Mouse (Mus musculus): Measurements from ENCODE around the gene Tmem72. TPM values are rescaled to one million over a fixed set of nuclear protein-coding genes. Genes with fewer than 3 reads are reported as not detected.

Gene Tmem72
- polyA plus RNA-seq, 1 experiment from 2014 or later = 0.01 TPM

DNA sequence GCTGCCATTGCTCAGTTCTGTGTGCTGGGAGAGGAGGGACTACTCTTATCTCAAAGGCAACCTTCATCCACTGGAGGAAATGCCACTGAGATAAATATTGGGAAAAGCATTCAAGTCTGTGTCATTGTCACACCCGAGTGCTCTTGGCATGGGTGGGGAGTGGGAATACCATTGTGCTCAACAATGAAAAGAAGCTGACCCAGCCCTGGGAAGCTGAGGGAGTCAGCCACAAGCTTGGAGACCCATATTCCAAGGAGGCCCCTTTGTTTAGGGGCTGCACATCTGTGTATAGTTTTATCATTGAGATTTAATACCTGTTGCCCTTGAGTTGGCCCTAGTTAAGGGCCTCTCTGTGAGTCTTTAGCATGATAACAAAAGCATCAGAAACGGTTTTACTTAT, 77.0 kb downstream of the Tmem72 start:
- Histone ChIP-seq H3K27ac (no peak overlapping the region), H3K36me3 (no peaks in the 10 kb centered on the region), H3K9ac (no peak overlapping the region), H3K4me2 (no peak overlapping the region), H3K9me3 (replicated peaks) (no peaks in the 10 kb centered on the region), H3K4me1 (peaks cover 31% of the 10 kb centered on the region), H3K4me3 (no peak overlapping the region), H3K27me3 (replicated peaks) (no peaks in the 10 kb centered on the region)
- ATAC-seq = no peak
- 36% methylated on average over 2 of the region's 2 CpGs for WGBS (ENCODE audit: insufficient replicate concordance)

DNA sequence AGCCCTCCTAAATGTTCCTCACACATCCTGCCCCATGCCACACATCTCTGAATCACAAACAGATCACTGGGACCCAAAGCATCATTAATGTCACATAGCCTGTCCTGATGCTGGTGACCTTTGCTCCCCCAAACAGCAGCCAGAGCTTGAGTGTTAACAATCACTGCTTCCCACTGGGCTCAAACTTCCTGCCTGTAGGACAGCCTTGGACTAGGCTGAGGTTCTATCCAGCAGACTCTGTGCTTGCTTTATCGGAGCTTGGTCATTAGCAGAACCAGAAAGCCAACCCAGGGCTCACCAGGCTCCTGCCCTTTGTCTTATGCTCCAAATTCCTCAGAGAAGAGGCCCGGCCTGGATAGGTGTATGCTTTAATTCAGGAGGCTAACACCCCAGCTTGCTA, 77.8 kb downstream of the Tmem72 start:
- ATAC-seq = no peak
- H3K4me2 ChIP-seq = no peak overlapping the region
- no peaks in the 10 kb centered on the region for H3K9me3 ChIP-seq (replicated peaks)
- peaks cover 31% of the 10 kb centered on the region for H3K4me1 ChIP-seq
- no peak overlapping the region for H3K9ac ChIP-seq
- no peaks in the 10 kb centered on the region for H3K27me3 ChIP-seq (replicated peaks)
- H3K27ac ChIP-seq = no peak overlapping the region
- no peak overlapping the region for H3K4me3 ChIP-seq
- no peaks in the 10 kb centered on the region for H3K36me3 ChIP-seq
- WGBS (ENCODE audit: insufficient replicate concordance) = 56% methylated on average over 2 of the region's 2 CpGs

DNA sequence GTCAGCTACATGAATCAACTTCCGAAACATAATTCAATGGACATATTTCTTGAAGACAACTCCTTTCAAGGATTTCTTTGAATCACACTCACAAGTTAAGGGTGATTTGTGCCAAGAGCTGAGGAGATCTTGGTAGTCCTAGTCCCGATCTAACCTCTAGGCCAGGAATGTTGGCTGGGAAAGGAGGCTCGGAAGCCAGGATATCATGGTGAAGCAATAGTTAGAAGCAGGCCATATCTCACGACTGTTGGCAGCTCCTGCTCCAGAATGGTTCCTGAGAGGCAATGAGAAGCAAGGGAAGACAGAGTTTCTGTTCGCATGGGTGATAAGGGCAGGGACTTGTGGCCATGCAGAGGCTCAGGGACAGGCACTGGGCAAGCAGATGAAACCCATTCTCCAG, 79.2 kb downstream of the Tmem72 start:
- H3K4me3 ChIP-seq = no peak overlapping the region
- no peak overlapping the region for H3K27ac ChIP-seq
- H3K36me3 ChIP-seq = no peaks in the 10 kb centered on the region
- ATAC-seq = no peak
- no peaks in the 10 kb centered on the region for H3K27me3 ChIP-seq (replicated peaks)
- no peak overlapping the region for H3K4me2 ChIP-seq
- 68% methylated on average over 5 of the region's 5 CpGs for WGBS (ENCODE audit: insufficient replicate concordance)
- no peak overlapping the region for H3K9ac ChIP-seq
- no peaks in the 10 kb centered on the region for H3K9me3 ChIP-seq (replicated peaks)
- H3K4me1 ChIP-seq = peaks cover 31% of the 10 kb centered on the region

DNA sequence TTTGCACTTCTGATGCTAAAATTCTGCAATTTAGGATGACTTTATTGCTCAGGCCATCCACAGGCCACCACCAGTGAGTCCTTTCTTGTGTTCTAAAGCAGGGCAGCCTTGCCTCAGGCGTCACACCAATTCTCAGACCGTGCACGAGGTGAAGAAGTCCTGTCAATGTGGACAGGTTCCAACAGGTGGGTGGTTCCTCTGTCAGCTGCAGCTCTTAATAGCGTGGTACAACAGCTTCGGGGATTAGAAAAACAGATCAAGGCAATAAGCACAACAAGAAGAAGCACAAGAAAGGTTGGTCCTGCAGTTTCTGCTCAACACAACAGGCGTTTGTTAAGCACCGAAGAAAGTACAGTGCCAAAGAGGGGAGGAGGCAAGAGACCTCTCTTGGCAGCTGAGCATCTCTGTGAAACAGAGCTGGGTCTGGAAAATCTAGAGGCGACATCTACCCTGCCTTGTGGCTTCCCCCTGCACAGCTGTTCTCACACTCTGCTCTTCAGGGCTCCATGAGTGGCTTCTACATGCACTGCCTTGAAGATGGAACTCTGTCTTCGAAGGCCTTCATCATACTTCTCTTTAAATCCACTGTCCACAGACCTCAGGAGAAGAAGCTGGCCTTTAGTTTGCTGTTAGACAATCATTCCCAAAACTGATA, 80.0 kb downstream of the Tmem72 start:
- Histone ChIP-seq H3K9ac (no peak overlapping the region), H3K27me3 (replicated peaks) (no peaks in the 10 kb centered on the region), H3K9me3 (replicated peaks) (no peaks in the 10 kb centered on the region), H3K27ac (no peak overlapping the region), H3K36me3 (no peaks in the 10 kb centered on the region), H3K4me2 (no peak overlapping the region), H3K4me1 (peaks cover 31% of the 10 kb centered on the region), H3K4me3 (no peak overlapping the region)
- 67% methylated on average over 9 of the region's 9 CpGs for WGBS (ENCODE audit: insufficient replicate concordance)
- no peak for ATAC-seq

DNA sequence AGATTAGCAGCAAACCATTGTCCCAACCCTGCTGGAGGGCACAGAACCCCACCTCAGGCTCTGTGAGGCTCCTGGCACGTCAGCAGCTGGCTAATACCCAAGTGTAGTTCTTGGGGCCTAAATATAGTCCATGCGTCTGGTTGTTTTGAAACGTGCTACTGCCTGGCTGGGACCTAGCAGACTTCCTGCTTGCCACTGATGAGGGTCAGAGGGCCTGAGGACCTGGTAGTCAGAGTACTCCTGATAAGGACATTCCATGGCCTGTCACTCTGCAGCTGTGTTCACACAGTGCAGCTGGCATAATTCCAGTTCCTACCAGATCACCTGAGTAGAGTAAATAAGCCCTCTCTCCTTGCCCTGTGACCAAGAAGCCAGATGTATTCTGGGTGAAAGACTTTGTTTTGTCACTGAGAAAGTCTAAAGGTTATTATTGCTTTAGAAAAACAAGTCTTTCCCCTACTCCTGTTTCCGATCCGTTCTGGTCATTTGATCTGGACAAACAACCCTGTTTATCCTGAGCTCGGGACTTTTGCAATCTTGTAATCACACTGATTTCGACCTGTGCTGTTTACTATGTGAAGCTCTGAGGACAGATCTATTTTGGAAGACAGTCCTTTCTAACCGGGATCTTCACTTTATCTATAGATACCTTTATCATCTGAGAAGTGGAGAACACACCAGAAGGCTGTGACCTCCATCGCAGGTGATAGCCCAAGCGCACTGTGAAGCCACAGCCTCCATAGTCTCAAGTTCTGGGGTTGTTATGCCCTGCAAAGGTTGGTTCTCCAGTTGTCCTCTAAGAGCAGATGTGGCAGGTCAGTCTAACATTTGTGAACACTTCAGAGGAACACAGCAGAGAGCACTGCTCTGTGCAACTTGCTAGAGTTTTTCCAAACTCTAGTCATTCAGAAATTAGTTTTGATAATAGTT, 81.2 kb downstream of the Tmem72 start:
- Histone ChIP-seq H3K9me3 (replicated peaks) (no peaks in the 10 kb centered on the region), H3K4me3 (no peak overlapping the region), H3K4me1 (peaks cover 34% of the 10 kb centered on the region), H3K36me3 (no peaks in the 10 kb centered on the region), H3K9ac (no peak overlapping the region), H3K27ac (peak overlapping the region; percentile 69), H3K27me3 (replicated peaks) (no peaks in the 10 kb centered on the region), H3K4me2 (0 out of 2 replicates have a peak overlapping the region, but pooled peaks have one; percentile 5)
- ATAC-seq = peak; percentile 78
- WGBS (ENCODE audit: insufficient replicate concordance) = 36% methylated on average over 10 of the region's 10 CpGs

DNA sequence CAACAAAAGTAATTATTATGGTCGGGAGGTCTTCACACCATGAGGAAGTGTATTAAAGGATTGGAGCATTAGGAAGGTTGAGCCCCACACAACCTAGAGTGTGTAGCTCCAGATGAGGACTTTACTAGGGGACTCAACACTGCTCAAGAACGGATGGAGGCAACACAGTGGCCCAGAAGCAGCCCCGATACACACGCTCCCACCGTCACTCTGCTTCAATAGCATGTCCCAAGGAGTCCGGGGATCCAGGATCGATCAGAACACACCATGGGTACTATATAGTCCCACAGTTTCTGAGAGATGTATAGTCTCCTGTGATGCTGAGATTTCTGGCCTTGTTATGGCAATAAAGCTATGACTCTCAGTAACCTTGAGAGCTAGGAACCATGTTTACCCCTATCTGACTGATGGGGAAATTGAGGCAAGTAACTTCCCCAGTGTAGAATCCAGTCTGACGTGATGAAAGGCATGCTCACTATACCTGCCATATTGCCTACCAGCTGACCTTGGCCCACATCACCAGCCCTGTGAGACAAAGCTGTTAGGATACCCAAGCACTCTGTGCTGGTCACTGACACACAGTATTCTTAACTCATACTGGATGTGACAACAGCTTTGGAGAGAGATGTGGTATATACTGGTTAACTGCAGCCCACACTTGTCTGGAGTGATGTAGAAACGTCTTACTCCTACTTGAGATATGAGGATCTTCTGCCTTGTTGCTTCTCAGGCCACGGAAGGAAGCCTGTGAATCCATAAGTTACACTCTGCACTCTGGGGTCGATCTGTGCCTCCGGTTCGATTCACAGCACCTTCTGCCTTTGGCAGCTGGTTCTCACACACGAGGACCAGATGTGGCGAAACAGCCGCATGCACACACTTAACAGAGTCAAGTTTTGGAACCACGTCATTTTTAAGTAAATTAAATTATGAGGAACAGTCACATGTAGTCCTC, 82.7 kb downstream of the Tmem72 start:
- H3K4me1 ChIP-seq = peaks cover 27% of the 10 kb centered on the region
- H3K36me3 ChIP-seq = no peaks in the 10 kb centered on the region
- 72% methylated on average over 17 of the region's 17 CpGs for WGBS (ENCODE audit: insufficient replicate concordance)
- no peak overlapping the region for H3K9ac ChIP-seq
- H3K27ac ChIP-seq = no peak overlapping the region
- no peaks in the 10 kb centered on the region for H3K9me3 ChIP-seq (replicated peaks)
- no peak for ATAC-seq
- H3K4me2 ChIP-seq = no peak overlapping the region
- no peak overlapping the region for H3K4me3 ChIP-seq
- no peaks in the 10 kb centered on the region for H3K27me3 ChIP-seq (replicated peaks)

DNA sequence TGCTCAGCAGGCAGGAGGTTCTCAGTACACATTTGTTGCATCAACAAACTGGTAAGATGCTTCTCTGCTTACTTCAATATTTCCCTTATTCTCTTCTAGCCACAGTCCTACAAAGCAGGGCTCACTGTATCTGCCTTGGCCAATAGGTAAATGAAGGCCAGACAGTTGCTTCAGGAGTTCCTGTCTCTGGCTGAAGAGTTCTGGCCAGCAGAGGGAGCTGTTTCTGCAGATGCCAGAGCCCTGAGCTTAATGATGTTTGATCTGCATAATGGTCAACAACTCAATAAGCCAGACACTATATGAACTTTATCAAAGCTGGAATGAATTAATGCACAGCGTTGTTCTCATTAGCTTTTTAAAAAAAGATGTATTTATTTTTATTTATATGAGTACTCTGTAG, 84.6 kb downstream of the Tmem72 start:
- WGBS (ENCODE audit: insufficient replicate concordance) = 31% methylated on average over 1 of the region's 1 CpGs
- no peak overlapping the region for H3K4me2 ChIP-seq
- no peaks in the 10 kb centered on the region for H3K27me3 ChIP-seq (replicated peaks)
- peaks cover under 1% of the 10 kb centered on the region; the same call in 1 of the 2 replicates for H3K36me3 ChIP-seq
- no peak overlapping the region for H3K4me3 ChIP-seq
- H3K27ac ChIP-seq = no peak overlapping the region
- H3K9ac ChIP-seq = no peak overlapping the region
- peaks cover 30% of the 10 kb centered on the region for H3K4me1 ChIP-seq
- no peaks in the 10 kb centered on the region for H3K9me3 ChIP-seq (replicated peaks)
- ATAC-seq = no peak

DNA sequence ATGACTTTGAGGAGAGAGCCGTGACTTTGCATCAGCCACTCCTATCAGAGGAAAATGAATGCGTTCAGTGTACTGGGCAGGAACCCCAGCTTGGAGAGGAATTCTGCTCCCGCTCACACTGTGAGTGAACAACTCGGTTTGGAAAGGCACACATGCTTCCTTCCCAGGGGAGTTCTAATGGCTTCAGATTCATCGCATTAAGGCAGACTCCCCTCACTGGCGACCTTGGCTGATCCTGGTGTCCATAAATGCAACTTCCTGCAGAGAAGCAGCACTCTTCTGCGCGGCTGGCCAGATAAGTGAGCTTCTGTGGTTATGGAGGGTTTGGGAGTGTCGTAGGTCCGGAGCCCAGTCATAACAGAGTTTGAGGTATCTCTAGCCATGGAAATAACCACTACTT, 86.9 kb downstream of the Tmem72 start:
- Histone ChIP-seq H3K9me3 (replicated peaks) (no peaks in the 10 kb centered on the region), H3K4me1 (peaks cover 14% of the 10 kb centered on the region), H3K27me3 (replicated peaks) (no peaks in the 10 kb centered on the region), H3K36me3 (peaks cover 15% of the 10 kb centered on the region), H3K4me2 (no peak overlapping the region), H3K4me3 (no peak overlapping the region), H3K9ac (no peak overlapping the region), H3K27ac (no peak overlapping the region)
- no peak for ATAC-seq
- WGBS (ENCODE audit: insufficient replicate concordance) = 52% methylated on average over 10 of the region's 10 CpGs

Small RNA genes lying within 50 kb of the gene (microRNA-seq; reads per million reads assigned to microRNA genes)
- gene Mir7043 = not detected

Other genes starting within 250 kb of the Tmem72 start
- gene Olfr211, start 227.8 kb downstream of the Tmem72 start, polyA plus RNA-seq (2016; fragmentation: Nextera tagmentation; extraction: Ambion mirVana) = not detected in 2 replicates
- gene Olfr212, start 210.4 kb downstream of the Tmem72 start, polyA plus RNA-seq (2016; fragmentation: Nextera tagmentation; extraction: Ambion mirVana) = not detected in 2 replicates
- gene Olfr213, start 178.5 kb downstream of the Tmem72 start, polyA plus RNA-seq (2016; fragmentation: Nextera tagmentation; extraction: Ambion mirVana) = not detected in 2 replicates
- 0.26 and 0.37 TPM in 2 replicates for gene Gm5580, start 165.8 kb downstream of the Tmem72 start, polyA plus RNA-seq (2016; fragmentation: Nextera tagmentation; extraction: Ambion mirVana)
- gene Olfr214, start 162.7 kb downstream of the Tmem72 start, polyA plus RNA-seq (2016; fragmentation: Nextera tagmentation; extraction: Ambion mirVana) = not detected in 2 replicates
- not detected in 2 replicates for gene Olfr215, start 132.7 kb downstream of the Tmem72 start, polyA plus RNA-seq (2016; fragmentation: Nextera tagmentation; extraction: Ambion mirVana)
- 43.6 and 45.1 TPM in 2 replicates for gene Zfp422, start 87.9 kb downstream of the Tmem72 start, polyA plus RNA-seq (2016; fragmentation: Nextera tagmentation; extraction: Ambion mirVana)
- gene Depp1, start 66.3 kb downstream of the Tmem72 start, polyA plus RNA-seq (2016; fragmentation: Nextera tagmentation; extraction: Ambion mirVana) = 2.2 and 3.3 TPM in 2 replicates
- 3.3 and 4.0 TPM in 2 replicates for gene Rassf4, start 43.0 kb downstream of the Tmem72 start, polyA plus RNA-seq (2016; fragmentation: Nextera tagmentation; extraction: Ambion mirVana)